ENCODE assay signal across 9 mouse cellular contexts in the genomic region with DNA sequence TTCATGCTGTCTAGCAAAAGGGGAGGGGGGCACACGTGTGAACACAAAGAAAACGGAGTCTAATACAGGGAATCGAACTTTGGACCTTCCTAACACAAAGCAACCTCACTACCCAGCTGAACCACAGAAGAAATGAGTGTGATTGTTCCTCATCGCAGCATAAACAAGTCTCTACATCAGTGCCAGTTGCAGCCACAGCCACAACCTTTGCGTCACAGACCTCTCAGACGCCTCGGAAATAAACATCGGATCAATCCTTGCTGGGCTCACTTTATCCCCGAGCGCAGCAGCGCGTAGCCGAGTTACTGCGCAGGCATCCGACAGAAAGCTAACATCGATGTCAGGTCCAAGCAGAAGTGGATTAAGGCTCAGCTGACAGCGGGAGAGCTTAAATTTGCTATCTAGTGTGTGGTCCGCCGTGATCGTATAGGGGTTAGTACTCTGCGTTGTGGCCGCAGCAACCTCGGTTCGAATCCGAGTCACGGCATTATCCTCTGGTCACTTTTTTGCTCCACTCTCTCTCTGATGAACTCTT. TPM values are rescaled to one million over a fixed set of nuclear protein-coding genes. Genes with fewer than 3 reads are reported as not detected.
DNase-seq lines count a peak whose midpoint lies in the region; ATAC-seq and TF ChIP-seq lines count a peak whose summit lies in the region.
"Had no signal": no experiment of that assay in that cellular context is flagged by ENCODE, and none has a peak within 500 bp of the region (broad histone marks: within the 10 kb centered on the region; RNA-seq: fewer than 3 reads in every experiment).

No protein-coding gene starts in this region.

- TF ChIP-seq EP300 in CH12.LX (IDR thresholded peaks at IDR 0.05; ENCODE audit: low read length), result no peak

- TF ChIP-seq RAD21 in CH12.LX (IDR thresholded peaks at IDR 0.05; ENCODE audit: low read depth, low read length), result no peak

- dilution Hi-C loops in CH12.LX (cut with MboI; ENCODE audit: extremely low pct_ligation_motif_present, extremely low pct_unique_long_range_greater_than_20kb, low sequenced_read_pairs), result no loop called here

- H3K4me3 ChIP-seq in CH12.LX (replicated peaks in 1 of 3; ENCODE audit: low read depth in 2 of 3, low read length in 2 of 3, poor library complexity in 1 of 3), result peak overlapping the region in 1 of 3 experiments; percentile 28
- H3K4me3 ChIP-seq in embryonic facial prominence, embryonic 14.5 days (ENCODE audit: low read depth, low read length), result peak overlapping the region; percentile 26
- H3K4me3 ChIP-seq in intestine, embryonic 14.5 days (ENCODE audit: low read depth, low read length), result peak overlapping the region; percentile 25
- H3K4me3 ChIP-seq in stomach, embryonic 14.5 days (ENCODE audit: low read depth, low read length), result peak overlapping the region; percentile 19; the same call in 1 of the 2 replicates

- H3K27ac ChIP-seq in CH12.LX (ENCODE audit: insufficient read depth, low read depth), result no peak overlapping the region
- H3K27ac ChIP-seq in embryonic facial prominence, embryonic 14.5 days (replicated peaks; ENCODE audit: low read depth, low read length), result no peak overlapping the region
- H3K27ac ChIP-seq in intestine, embryonic 14.5 days (ENCODE audit: low read depth), result no peak overlapping the region
- H3K27ac ChIP-seq in stomach, embryonic 14.5 days (ENCODE audit: low read length), result no peak overlapping the region

- in situ Hi-C loops in CH12.LX (cut with MboI; ENCODE audit: low pct_ligation_motif_present, low pct_unique_long_range_greater_than_20kb, low sequenced_read_pairs), result no loop called here

- peaks cover 3 to 17% of the 10 kb centered on the region in 2 experiments for H3K4me1 ChIP-seq in CH12.LX (ENCODE audit: control insufficient read depth in 1 of 2, insufficient read depth in 2 of 2)
- H3K4me1 ChIP-seq in embryonic facial prominence, embryonic 14.5 days (ENCODE audit: control insufficient read depth, insufficient read depth, low read length), result no peaks in the 10 kb centered on the region
- no peaks in the 10 kb centered on the region for H3K4me1 ChIP-seq in intestine, embryonic 14.5 days (replicated peaks; ENCODE audit: control insufficient read depth, insufficient read depth, low read length)
- H3K4me1 ChIP-seq in stomach, embryonic 14.5 days (ENCODE audit: control insufficient read depth, insufficient read depth, low read length), result no peaks in the 10 kb centered on the region

- H3K79me2 ChIP-seq in CH12.LX (replicated peaks; ENCODE audit: control insufficient read depth, extremely low read depth, insufficient read depth, poor library complexity, severe bottlenecking), result no peaks in the 10 kb centered on the region

- peaks cover 3% of the 10 kb centered on the region for H3K9me3 ChIP-seq in CH12.LX (replicated peaks; ENCODE audit: low read length)
- H3K9me3 ChIP-seq in embryonic facial prominence, embryonic 14.5 days (ENCODE audit: control insufficient read depth, low read length), result no peaks in the 10 kb centered on the region
- H3K9me3 ChIP-seq in intestine, embryonic 14.5 days (ENCODE audit: control insufficient read depth, low read length), result no peaks in the 10 kb centered on the region
- no peaks in the 10 kb centered on the region for H3K9me3 ChIP-seq in stomach, embryonic 14.5 days (ENCODE audit: control insufficient read depth, low read depth, low read length)

- TF ChIP-seq CTCF in CH12.LX (conservative IDR thresholded peaks at IDR 0.05 in 1 of 2, IDR thresholded peaks at IDR 0.05 in 1 of 2; ENCODE audit: low read depth in 2 of 2, low read length in 2 of 2), result no peak

- no peak for TF ChIP-seq POLR2A in CH12.LX (IDR thresholded peaks at IDR 0.05; ENCODE audit: low read depth, low read length)

- 2% methylated on average over 25 of the region's 26 CpGs for WGBS in embryonic facial prominence, embryonic 14.5 days
- WGBS in intestine, embryonic 14.5 days, result 2% methylated on average over 26 of the region's 26 CpGs
- under 1% methylated on average over 26 of the region's 26 CpGs for WGBS in stomach, embryonic 14.5 days

- H3K4me2 ChIP-seq in CH12.LX (ENCODE audit: insufficient read depth, low read depth, poor library complexity, severe bottlenecking), result no peak overlapping the region
- H3K4me2 ChIP-seq in embryonic facial prominence, embryonic 14.5 days (ENCODE audit: low read depth, low read length), result peak overlapping the region; percentile 45
- peak overlapping the region; percentile 36 for H3K4me2 ChIP-seq in intestine, embryonic 14.5 days (ENCODE audit: low read length)
- H3K4me2 ChIP-seq in stomach, embryonic 14.5 days (replicated peaks; ENCODE audit: low read depth, low read length), result peak overlapping the region; percentile 4

- H3K9ac ChIP-seq in CH12.LX (ENCODE audit: insufficient read depth, low read depth), result no peak overlapping the region
- H3K9ac ChIP-seq in embryonic facial prominence, embryonic 14.5 days (ENCODE audit: low read depth, low read length), result peak overlapping the region; percentile 45; the same call in 1 of the 2 replicates
- H3K9ac ChIP-seq in intestine, embryonic 14.5 days (ENCODE audit: low read length), result no peak overlapping the region
- 0 out of 2 replicates have a peak overlapping the region, but pooled peaks have one; percentile 6 for H3K9ac ChIP-seq in stomach, embryonic 14.5 days (replicated peaks; ENCODE audit: low read depth, low read length)

- H3K27me3 ChIP-seq in CH12.LX (replicated peaks), result peaks cover 9% of the 10 kb centered on the region
- peaks cover 52% of the 10 kb centered on the region for H3K27me3 ChIP-seq in embryonic facial prominence, embryonic 14.5 days (replicated peaks; ENCODE audit: control insufficient read depth, insufficient read depth, low read length)
- H3K27me3 ChIP-seq in intestine, embryonic 14.5 days (replicated peaks; ENCODE audit: control insufficient read depth, insufficient read depth, low read length), result peaks cover 70% of the 10 kb centered on the region
- peaks cover 11% of the 10 kb centered on the region for H3K27me3 ChIP-seq in stomach, embryonic 14.5 days (ENCODE audit: control insufficient read depth, insufficient read depth, low read length)

- H3K36me3 ChIP-seq in CH12.LX (replicated peaks in 1 of 2; ENCODE audit: control insufficient read depth in 1 of 2, insufficient read depth in 1 of 2, low read length in 1 of 2), result no peaks in the 10 kb centered on the region
- H3K36me3 ChIP-seq in embryonic facial prominence, embryonic 14.5 days (ENCODE audit: control insufficient read depth, insufficient read depth, low read length), result no peaks in the 10 kb centered on the region
- no peaks in the 10 kb centered on the region for H3K36me3 ChIP-seq in intestine, embryonic 14.5 days (ENCODE audit: control insufficient read depth, insufficient read depth, low read length)
- no peaks in the 10 kb centered on the region for H3K36me3 ChIP-seq in stomach, embryonic 14.5 days (ENCODE audit: control insufficient read depth, insufficient read depth, low read length)

- DNase-seq in cerebellum, postnatal 10 days, result peak; percentile 14 to 21
- no peak for DNase-seq in cerebellum, adult 9-10 months
- peak; percentile 55 for DNase-seq in CH12.LX (ENCODE audit: extremely low read depth)
- DNase-seq in embryonic facial prominence, embryonic 14.5 days (ENCODE audit: low spot score), result peak; percentile 48
- peak; percentile 71 for DNase-seq in intestine, embryonic 14.5 days (ENCODE audit: low spot score)

- ATAC-seq in embryonic facial prominence, embryonic 14.5 days (ENCODE audit: low read depth), result peak; percentile 47; the same call in 1 of the 2 replicates
- 0 out of 2 replicates have a peak, but pooled peaks have one; percentile 40 for ATAC-seq in intestine, embryonic 14.5 days (replicated peaks; ENCODE audit: low FRiP score, low TSS enrichment, low read depth)
- ATAC-seq in megakaryocyte-erythroid progenitor cell, adult 5-6 weeks (replicated peaks; ENCODE audit: low FRiP score, low TSS enrichment, poor library complexity, severe bottlenecking), result peak; percentile 79
- peak; percentile 42; the same call in 1 of the 2 replicates for ATAC-seq in stomach, embryonic 14.5 days (ENCODE audit: insufficient number of reproducible peaks, insufficient read depth, low FRiP score, low read depth)
- ATAC-seq in activated CD4-positive, CD25-positive, alpha-beta regulatory T cell, adult 4 months, result no peak

TF ChIP-seq in CH12.LX, 34 proteins besides CTCF, POLR2A, EP300 and RAD21:
- TF ChIP-seq SIN3A (IDR thresholded peaks at IDR 0.05; ENCODE audit: low read length) (no peak), TBP (conservative IDR thresholded peaks at IDR 0.05; ENCODE audit: low read depth, low read length) (peak; percentile 99), CHD2 (IDR thresholded peaks at IDR 0.05; ENCODE audit: low read length) (no peak), BHLHE40 (IDR thresholded peaks at IDR 0.05; ENCODE audit: low read depth, low read length) (no peak), MAFK (IDR thresholded peaks at IDR 0.05; ENCODE audit: insufficient replicate concordance, low read length) (peak; percentile 46; the same call in 1 of the 2 replicates), ELF1 (IDR thresholded peaks at IDR 0.05; ENCODE audit: low read depth, low read length) (peak; percentile 40), MAZ (IDR thresholded peaks at IDR 0.05; ENCODE audit: low read depth, low read length) (peak; percentile 27; the same call in 1 of the 2 replicates), KAT2A (IDR thresholded peaks at IDR 0.05; ENCODE audit: insufficient replicate concordance, low read length) (0 out of 2 replicates have a peak, but pooled peaks have one; percentile 51)
TF ChIP-seq in CH12.LX: peak in this region for 5.

RNA-seq across cellular contexts. Expression of gene BC107364, which starts 16.5 kb away (rescaled TPM):
- total RNA-seq in CH12.LX (2012; rRNA removed), result 0.13 TPM in 1 of 2 replicates, not detected in the other
- not detected in 2 replicates for total RNA-seq in CH12.LX (2014; rRNA removed)
- polyA plus RNA-seq in CH12.LX (2012; ENCODE audit: insufficient read length, low read depth), result not detected in 2 replicates
- not detected in 2 replicates for polyA plus RNA-seq in embryonic facial prominence, embryonic 14.5 days (2014; fragmentation: Nextera tagmentation; extraction: Ambion mirVana)
- polyA plus RNA-seq in intestine, embryonic 14.5 days (2014; fragmentation: Nextera tagmentation; extraction: Ambion mirVana), result not detected in 2 replicates
- not detected in 2 replicates for total RNA-seq in megakaryocyte-erythroid progenitor cell, adult 5-6 weeks (2014; fragmentation: Nextera tagmentation)
- total RNA-seq in megakaryocyte-erythroid progenitor cell, adult 5-6 weeks (2017), result not detected in 2 replicates
- polyA plus RNA-seq in stomach, embryonic 14.5 days (2014; fragmentation: Nextera tagmentation; extraction: Ambion mirVana), result not detected in 2 replicates
- polyA plus RNA-seq in activated CD4-positive, CD25-positive, alpha-beta regulatory T cell, adult 4 months (2017; shearing (Covaris generic)), result under 1 TPM in 1 of 2 experiments, not detected in 1; 0.32 TPM
- total RNA-seq: liver, adult 2 months had no signal
- polyA plus RNA-seq: liver, adult 2 months had no signal

Comparison
In these comparisons a context has a peak if more than half of its experiments do, and no peak if none do; other contexts are left out.
1. H3K9ac ChIP-seq: peak in embryonic facial prominence, embryonic 14.5 days (single experiment) and stomach, embryonic 14.5 days (single experiment); none in CH12.LX (single experiment) and intestine, embryonic 14.5 days (single experiment).